Mouse (Mus musculus): ENCODE measurements around the gene Mslnl.

Mslnl gene

GRCm38 (mm10) chr17:25748238-25748637 is 12.4 kb downstream of the Mslnl start:
- no peak for DNase-seq

GRCm38 (mm10) chr17:25749314-25749713 is 13.5 kb downstream of the Mslnl start:
- no peak for DNase-seq

- peak; percentile 61 to 64 for DNase-seq
Measured at GRCm38 (mm10) chr17:25751446-25751845, 15.6 kb downstream of the Mslnl start.

GRCm38 (mm10) chr17:25754241-25754640 is 18.4 kb downstream of the Mslnl start, which contains the start of gene Msln:
Msln (minus strand) TSS chr17:25754378.
- no peak for DNase-seq

- DNase-seq = no peak
Measured at GRCm38 (mm10) chr17:25755086-25755485, 19.2 kb downstream of the Mslnl start.

GRCm38 (mm10) chr17:25755627-25756377 is 20.0 kb downstream of the Mslnl start:
- DNase-seq = no peak

GRCm38 (mm10) chr17:25756378-25757242 is 20.8 kb downstream of the Mslnl start:
- no peak for DNase-seq

- DNase-seq = no peak
Measured at GRCm38 (mm10) chr17:25757691-25758090, 21.8 kb downstream of the Mslnl start.

GRCm38 (mm10) chr17:25760148-25760547 is 24.3 kb downstream of the Mslnl start:
- DNase-seq = no peak

- DNase-seq = no peak
Measured at GRCm38 (mm10) chr17:25761561-25761970, 25.7 kb downstream of the Mslnl start.

GRCm38 (mm10) chr17:25762591-25762990 is 26.7 kb downstream of the Mslnl start:
- no peak for DNase-seq

GRCm38 (mm10) chr17:25765886-25766285 is 30.0 kb downstream of the Mslnl start:
- DNase-seq = no peak

- no peak for DNase-seq
Measured at GRCm38 (mm10) chr17:25769331-25769730, 33.5 kb downstream of the Mslnl start.

GRCm38 (mm10) chr17:25773549-25774120 is 37.8 kb downstream of the Mslnl start, which contains the start of gene Narfl:
Narfl (plus strand) TSS chr17:25773776.
- DNase-seq = peak; percentile 97 to 98

- DNase-seq = peak; percentile 52 to 67
Measured at GRCm38 (mm10) chr17:25775318-25776062, 39.6 kb downstream of the Mslnl start.

GRCm38 (mm10) chr17:25777948-25778347 is 42.1 kb downstream of the Mslnl start:
- DNase-seq = no peak

- DNase-seq = peak in 1 of 2 experiments; percentile 33
Measured at GRCm38 (mm10) chr17:25781339-25781738, 45.5 kb downstream of the Mslnl start.

GRCm38 (mm10) chr17:25783086-25783485 is 47.2 kb downstream of the Mslnl start:
- peak; percentile 46 to 69 for DNase-seq

- DNase-seq = no peak
Measured at GRCm38 (mm10) chr17:25783861-25784574, 48.2 kb downstream of the Mslnl start.

- DNase-seq = peak; percentile 97 to 98
Measured at GRCm38 (mm10) chr17:25785281-25785745, 49.5 kb downstream of the Mslnl start, which contains the start of gene Haghl. Haghl (minus strand) TSS chr17:25785673.

- no peak for DNase-seq
Measured at GRCm38 (mm10) chr17:25786280-25786679, 50.4 kb downstream of the Mslnl start, which contains the start of gene Ccdc78. Ccdc78 (plus strand) TSS chr17:25786580.

All from kidney, postnatal 25 days (tissue).